Mouse (Mus musculus): ENCODE measurements at regions not wholly inside any gene's neighbourhood (a gene's known extent, or its start where the extent isn't known, plus 50 kb on each side); places are given as distances from the start of the nearest gene placed in this dataset.

DNA sequence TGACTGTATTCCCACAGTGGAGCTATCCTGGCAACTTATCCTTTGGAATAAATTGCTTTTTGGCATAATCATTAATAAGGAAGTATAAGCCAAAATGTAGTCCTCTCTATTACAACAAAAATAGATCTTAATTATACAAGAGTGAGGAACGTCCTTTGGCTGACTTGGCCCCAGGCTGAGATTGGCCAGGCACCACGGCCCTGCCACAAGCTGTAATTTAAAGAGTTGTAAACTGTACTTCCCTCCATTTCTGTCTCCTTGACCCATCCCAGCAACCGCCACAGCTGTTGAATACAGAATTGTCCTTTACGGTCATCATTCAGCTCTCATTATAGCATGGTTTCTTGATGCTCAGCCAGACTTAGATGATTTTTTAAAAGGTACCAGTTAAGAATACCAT, 119.6 kb upstream of the Smad1 start:
- DNase-seq (ENCODE audit: low read depth in 1 of 2, low spot score in 2 of 2) = no peak

DNA sequence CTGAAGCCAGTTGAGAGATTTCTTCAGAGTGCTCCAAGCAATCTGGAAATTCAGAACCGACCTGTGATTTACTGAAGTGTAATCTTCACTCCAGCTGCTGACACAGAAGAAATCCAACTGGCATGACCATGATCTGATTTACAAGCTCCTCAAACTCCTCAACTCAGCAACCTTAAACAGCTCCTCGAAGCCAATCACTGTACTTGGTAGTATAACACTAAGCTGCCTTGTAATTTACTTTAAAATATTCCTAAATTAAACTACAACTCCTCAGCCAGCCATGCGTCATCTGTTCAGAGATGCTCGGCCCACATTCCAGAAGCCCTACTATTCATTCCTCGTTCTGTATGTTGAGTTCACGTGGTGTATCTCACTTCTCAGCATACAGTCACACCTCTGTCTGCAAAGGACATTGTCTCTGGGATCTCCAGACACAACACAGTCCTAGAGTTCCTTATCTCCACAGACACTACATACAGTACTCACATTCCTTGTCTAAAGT, 116.0 kb upstream of the Smad1 start:
- DNase-seq (ENCODE audit: low read depth in 1 of 2, low spot score in 2 of 2) = no peak

DNA sequence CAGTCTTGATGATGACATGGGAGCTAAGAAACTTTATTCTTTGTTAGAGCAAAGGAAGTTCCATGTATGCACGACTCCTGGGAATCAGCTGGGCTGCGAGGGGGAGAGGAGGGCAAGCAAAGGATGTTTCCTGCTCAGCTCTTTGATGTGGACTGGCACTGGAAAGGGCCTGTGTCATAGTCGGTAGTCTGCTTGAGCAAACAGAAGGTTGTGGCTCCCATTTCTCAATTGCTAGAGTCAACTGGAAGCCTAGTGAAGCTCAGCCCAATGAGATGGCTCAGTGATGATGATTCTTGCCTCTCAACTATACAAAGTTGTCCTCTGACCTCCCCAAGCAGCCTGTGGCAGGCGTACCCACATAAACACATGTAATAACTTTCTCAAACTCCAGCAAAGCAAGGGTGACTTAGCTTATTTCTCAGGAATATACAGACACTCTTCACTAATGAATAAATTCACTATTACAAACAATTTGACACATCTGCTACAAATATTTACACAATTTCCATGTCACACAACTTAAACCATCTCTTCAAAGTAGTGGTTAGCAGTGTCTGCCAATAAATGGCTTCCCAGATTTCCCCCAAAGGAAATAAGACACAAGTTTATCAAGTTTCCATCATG, 115.4 kb upstream of the Smad1 start:
- no peak for DNase-seq (ENCODE audit: low read depth in 1 of 2, low spot score in 2 of 2)

DNA sequence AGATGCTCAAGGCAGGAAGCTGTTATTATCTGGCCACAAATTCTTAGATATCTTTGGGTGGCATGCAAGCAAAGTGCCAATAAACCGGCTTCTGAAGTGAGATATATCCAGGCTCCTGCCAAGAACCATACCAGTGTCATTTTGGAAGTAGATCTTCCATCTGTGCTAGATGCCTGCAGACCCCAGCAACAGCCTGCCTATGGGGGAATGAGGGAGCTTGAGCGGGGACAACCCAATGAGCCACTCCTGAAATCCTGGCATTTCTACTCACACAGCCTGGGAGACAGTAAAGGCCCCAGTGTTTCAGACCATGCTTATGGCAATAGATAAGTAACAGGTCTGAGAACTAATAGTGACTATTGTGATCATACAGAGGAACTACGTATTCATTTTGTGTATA, 109.3 kb upstream of the Smad1 start:
- DNase-seq (ENCODE audit: low read depth in 1 of 2, low spot score in 2 of 2) = no peak

DNA sequence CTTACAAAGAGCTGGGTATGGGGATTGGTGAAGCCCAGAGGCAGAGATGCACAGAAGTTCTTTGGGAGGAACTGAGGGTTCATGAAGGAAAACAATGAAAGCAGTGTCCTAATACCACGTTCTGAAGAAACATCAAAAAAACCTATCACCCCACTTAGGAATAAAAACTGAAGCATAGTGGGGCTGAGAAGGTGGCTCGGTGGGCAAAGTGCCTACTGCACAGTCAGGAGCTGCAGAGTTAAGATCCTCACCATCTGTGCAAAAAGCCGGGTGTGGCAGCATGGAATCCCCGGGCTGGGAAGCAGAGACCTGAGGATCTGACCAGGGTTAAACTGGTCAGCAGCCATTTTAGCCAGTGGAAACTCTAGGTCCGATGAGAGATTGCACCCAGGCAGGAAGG, 106.1 kb upstream of the Smad1 start:
- DNase-seq (ENCODE audit: low read depth in 1 of 2, low spot score in 2 of 2) = no peak

DNA sequence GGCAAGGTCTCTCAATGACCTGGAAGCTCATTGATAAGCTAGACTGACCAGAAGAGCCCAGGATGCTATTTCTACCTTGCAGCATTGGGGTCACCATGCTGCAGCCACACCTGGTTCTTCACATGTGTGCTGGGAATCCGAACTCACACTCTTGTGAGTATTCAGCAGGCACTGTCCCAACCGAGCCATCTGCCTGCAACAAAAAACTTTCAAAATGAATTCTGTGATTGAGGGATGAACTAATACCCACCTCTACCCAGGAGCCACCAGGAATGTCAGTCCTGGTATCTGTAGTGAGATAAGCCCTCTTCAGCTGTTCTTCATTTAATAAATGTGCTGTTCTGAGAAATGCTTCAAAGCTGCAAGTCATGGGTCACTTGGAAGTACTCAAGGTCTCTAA, 104.6 kb upstream of the Smad1 start:
- DNase-seq (ENCODE audit: low read depth in 1 of 2, low spot score in 2 of 2) = no peak

DNA sequence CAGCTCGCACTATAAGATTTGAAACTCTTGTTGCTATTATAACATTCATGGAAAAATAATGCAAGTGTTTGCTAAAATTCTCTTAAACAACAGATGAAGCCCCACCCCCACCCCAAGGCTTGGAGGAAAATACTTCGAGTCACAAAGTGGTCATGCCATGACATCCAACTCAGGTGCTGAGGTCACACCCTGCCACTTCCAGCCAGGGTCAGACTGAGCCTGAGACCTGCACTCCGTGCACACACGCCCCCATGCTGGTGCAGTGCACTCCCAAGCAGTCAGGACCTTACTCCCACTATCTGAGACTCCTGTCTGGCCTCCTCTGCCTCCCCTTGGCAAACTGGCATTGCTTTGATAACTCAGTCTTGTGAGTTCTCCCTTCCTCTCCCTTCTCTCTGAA, 102.7 kb upstream of the Smad1 start:
- DNase-seq (ENCODE audit: low read depth in 1 of 2, low spot score in 2 of 2) = no peak

DNA sequence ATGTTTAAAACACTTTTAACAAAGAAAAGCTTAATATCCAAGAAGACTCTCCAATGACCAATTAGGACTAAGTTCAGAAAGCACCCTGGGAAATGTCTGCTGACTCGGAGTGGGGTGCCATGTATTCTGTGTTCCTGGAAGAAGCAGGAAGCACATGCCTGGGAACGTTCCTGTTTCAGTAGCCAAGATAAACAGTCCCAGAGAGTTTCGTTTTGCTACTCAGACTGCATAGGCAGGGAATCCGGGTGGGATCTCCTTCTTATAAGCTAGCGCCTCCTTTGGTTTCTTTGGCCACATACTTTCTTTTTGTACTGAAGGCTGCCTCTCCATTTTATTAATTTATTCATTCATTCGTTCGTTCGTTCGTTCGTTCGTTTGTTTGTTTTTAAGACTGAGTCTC, 101.9 kb upstream of the Smad1 start:
- DNase-seq (ENCODE audit: low read depth in 1 of 2, low spot score in 2 of 2) = no peak

DNA sequence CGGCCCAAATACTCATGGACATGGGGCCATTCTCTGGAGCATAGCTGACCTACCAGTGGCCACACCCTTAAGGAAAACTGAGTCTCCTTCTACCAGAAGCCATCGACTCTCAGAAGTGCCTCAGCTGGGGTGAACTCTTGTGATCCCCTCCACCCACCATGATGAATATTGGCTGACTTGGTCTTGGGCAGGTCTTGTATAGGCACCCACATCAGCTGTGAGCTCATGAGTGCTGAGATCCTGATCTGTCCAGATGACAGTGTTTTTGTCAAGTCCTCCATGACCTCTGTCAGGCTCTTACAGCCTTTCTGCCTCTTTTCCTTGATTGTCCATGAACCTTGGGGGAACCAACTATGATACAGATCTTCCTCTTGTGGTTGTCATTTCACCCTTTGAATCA, 99.9 kb upstream of the Smad1 start:
- no peak for DNase-seq (ENCODE audit: low read depth in 1 of 2, low spot score in 2 of 2)

DNA sequence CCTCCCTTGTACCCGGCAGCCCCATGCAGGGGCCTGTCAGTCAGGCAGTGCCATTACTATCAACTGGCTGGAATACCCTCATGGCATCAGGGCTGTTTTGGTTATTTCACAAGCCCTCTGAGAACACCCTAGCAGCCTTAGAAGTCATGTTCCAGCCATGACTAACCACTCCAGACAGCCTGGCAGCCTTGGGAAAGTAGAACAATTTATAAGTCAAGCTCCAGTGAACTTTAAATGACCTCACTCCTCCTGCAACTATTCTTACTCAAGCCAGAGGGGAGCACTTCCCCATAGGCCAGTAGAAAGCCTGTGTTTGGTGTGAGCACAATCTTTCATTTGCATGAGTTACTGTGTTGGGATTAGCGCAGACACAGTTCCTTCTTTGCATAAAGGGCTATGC, 99.3 kb upstream of the Smad1 start:
- DNase-seq (ENCODE audit: low read depth in 1 of 2, low spot score in 2 of 2) = peak; percentile 30 to 46

DNA sequence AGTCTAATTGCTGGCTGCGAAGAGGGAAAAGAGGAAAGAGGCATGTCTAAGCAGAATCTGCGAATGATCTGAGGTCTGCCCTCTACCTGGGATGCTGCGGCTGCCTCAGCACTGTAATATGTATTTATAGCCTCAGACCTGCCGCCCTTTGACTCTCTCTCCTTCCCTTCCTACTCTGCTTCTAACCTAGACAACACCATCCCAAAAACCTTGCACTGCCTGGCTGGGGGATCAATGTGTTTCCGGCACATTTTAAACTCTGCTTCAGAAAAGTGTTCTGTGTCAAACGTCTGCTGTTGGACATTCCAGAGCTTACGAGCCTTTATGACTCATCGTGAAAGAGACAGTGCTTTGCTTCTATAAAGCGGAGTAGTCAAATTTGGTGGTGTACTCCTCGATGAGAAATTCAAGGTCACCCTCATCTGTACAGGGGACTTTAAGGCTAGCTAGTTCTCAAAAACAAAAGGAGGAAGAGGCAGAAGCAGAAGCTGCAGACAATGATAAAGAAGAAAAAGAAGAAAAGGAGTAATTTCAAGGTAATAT, 91.9 kb upstream of the Smad1 start:
- no peak for DNase-seq (ENCODE audit: low read depth in 1 of 2, low spot score in 2 of 2)

DNA sequence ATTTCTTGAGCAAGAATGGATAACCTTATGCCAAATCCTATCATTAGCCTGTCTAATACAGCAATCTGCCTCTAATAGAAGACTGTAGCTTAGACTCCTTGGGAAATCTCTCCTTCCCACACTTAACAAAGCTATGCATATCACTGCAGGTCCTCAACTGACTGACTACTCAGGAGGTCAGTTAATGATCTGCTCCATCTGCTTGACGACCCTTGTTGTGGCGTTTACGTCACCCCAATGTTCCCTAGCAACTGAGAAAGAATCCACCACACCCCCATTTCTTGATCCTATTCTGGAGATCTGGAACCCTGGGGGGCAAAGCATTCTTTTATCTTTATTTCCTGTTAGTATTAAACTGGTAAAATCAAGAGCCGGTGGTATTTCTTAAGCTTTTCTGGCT, 91.4 kb upstream of the Smad1 start:
- no peak for DNase-seq (ENCODE audit: low read depth in 1 of 2, low spot score in 2 of 2)

DNA sequence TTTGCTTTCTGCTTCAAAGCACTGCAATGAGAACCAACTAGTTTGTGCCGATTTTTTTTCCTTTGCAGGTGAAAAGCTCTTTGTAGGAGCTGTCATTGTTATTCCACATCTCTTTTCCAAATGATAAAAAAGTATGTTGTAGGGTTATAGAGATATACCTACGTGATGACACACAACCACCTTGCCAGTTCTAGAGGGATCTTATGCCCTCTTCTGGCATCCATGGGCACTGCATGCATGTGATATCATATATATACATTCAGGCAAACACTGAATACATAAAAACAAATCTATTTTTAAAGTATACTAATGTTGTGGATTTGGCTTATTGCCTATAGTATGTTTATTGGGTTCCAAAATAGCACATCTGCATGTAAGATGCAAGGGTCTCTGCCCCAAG, 89.5 kb upstream of the Smad1 start:
- DNase-seq (ENCODE audit: low read depth in 1 of 2, low spot score in 2 of 2) = no peak

DNA sequence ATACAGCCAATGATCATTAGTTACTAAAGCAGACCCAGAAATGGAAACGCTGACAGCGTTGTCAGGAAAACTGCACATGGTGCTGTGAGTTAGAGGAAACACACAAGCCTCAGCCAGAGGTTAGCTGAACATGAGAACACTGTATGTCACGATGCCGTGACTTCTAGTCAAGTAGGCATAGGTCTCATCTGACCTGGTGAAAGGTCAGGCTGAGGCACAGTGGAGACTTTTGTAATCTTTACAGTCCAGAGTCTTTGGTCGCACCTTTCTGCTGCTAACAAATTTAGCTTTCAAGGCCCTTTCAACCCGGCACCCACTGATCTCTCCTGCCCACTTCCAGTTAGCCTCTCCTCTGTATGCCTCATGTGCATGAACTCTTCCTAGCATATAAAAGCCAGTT, 88.3 kb upstream of the Smad1 start:
- no peak for DNase-seq (ENCODE audit: low read depth in 1 of 2, low spot score in 2 of 2)

DNA sequence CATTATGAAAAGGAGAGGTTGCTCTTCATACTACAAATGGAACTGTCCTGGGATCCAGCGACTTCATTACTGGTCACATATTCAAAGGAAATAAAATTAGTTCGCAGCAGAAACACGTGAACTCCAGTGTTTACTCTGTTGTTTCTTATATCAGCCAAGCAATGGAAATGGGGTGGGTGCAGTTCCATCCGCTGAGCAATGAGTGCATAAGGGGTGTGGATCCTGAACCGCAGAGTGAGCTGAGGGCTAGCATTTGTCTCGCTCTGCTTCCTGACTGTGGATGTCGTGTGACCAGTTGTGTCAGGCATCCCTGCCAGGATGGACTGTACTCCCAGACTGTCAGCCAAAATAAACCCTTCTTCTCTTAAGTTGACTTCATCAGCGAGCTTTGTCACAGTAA, 80.0 kb upstream of the Smad1 start:
- DNase-seq (ENCODE audit: low read depth in 1 of 2, low spot score in 2 of 2) = no peak

DNA sequence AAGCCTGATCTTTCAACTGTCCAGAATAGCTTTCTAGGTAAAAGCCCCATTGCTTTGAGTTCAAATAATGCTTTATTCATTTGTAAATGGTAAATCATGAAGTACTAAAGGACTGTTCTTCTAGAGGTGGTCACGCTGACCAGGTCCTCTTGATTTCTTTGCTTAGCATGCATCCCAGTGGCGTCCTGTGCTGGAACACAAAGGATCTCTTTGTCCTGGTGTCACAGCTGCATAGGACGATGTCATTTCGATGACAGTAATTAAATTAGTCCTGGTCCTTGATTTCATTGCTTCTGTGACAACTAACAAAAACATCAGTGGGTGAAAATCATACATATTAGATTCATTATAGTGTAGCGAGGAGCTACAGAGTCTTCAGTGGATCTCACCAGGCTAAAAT, 76.7 kb upstream of the Smad1 start:
- DNase-seq (ENCODE audit: low read depth in 1 of 2, low spot score in 2 of 2) = no peak

DNA sequence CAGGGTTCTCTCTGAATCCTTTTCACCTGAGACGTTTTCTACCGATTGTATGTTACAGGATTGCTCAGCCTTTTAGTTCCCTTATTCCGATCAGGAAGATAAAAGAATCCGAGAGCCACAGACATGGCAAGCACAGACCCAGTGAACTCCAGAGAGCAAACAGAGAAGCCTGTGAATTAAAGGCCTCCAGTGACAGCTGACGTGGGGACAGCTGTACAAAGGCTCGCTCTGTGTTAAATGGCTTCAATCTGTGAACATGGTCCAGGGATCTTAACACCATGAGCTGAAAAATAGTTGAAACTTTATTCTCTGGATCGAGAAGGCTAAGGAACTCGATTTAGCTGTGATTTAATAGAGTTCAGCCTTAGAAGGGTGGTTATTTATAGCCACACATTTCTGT, 75.4 kb upstream of the Smad1 start:
- no peak for DNase-seq (ENCODE audit: low read depth in 1 of 2, low spot score in 2 of 2)

DNA sequence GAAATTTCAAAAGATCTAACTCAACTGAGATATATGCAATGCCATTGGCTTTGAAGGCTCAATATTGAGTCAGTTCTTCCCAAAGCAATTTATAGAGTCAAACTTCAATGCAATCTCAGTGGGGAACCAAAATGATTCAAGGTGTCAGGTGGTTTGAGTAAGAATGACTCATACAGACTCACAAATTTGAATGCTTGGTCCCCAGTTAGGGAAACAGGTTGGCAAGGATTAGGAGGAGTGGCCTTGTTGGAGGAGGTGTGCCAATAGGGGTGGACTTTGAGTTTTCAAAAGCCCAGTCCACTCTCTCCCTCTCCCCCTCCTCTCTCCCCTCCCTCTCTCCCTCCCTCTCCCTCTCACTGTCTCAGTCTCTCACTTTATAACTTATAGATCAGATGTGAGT, 52.8 kb upstream of the Smad1 start:
- DNase-seq (ENCODE audit: low read depth in 1 of 2, low spot score in 2 of 2) = no peak

DNA sequence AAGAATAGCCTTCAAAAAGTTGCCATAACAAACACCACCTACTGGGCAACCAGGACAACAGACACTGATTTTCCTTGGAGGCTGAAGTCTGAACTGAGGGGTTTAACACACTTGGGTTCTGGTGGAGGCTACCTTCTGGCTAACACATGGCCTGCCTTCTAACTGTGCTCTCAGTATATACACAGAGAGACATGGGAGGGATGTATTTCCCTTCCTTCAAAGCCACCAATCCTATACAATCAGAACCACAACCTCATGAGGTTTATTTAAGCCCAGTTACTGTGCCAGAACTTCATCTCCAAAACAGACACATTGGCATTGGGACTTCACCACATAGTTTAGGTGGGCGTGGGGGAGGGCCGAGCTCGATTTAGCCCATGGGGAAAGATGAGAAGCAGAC, 50.1 kb upstream of the Smad1 start:
- DNase-seq (ENCODE audit: low read depth in 1 of 2, low spot score in 2 of 2) = no peak

All from monocyte, adult 2 months (primary cell).